Mouse (Mus musculus) thymus, adult 2 months (tissue): Measurements from ENCODE around the gene Ccdc144b.

ENCODE experiments used
- CTCF ChIP-seq: fragments of 200-500 bp; IDR thresholded peaks from 2 replicates; pipeline ENCODE4 v1.5.1; 2012; ENCODE audit warnings: mild to moderate bottlenecking, control low read depth, low read length, moderate library complexity, borderline replicate concordance; ENCODE audit not compliant: control insufficient read depth, poor library complexity, insufficient read depth; ENCODE audit errors: extremely low read depth
- POLR2A ChIP-seq: fragments of 200-500 bp; IDR thresholded peaks from 2 replicates; pipeline ENCODE4 v1.6.1; 2012; ENCODE audit warnings: mild to moderate bottlenecking, low read length, control low read depth, moderate library complexity; ENCODE audit not compliant: control insufficient read depth, poor library complexity, insufficient read depth; ENCODE audit errors: extremely low read depth

DNA sequence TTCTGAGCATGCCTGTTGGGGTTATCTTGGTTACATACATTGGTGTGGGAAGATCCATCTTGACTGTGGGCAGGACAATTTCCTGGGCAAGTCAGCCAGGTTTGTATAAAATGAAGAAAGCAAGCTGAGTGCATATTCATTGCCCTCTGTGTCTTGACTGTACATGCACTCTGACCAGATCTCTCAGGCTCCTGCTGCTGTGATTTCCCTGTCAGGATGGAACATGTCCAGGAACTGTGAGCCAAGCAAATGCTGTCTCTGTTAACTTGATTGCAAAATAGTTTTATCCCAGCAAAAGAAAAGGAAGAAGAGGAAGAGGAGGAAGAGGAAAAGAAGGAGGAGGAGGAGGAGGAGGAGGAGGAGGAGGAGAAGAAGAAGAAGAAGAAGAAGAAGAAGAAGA, 8.8 kb downstream of the Ccdc144b start:
- TF ChIP-seq POLR2A = no peak
- TF ChIP-seq CTCF = no peak
